Mouse (Mus musculus): ENCODE measurements around the gene Btg2. TPM values are rescaled to one million over a fixed set of nuclear protein-coding genes. Genes with fewer than 3 reads are reported as not detected.

Btg2 gene
- polyA plus RNA-seq, 1 experiment from 2014 or later, result 32.6 TPM

- H3K27me3 ChIP-seq (replicated peaks; ENCODE audit: control insufficient read depth, insufficient read depth, low read length), result no peaks in the 10 kb centered on the region
- H3K9ac ChIP-seq (ENCODE audit: low read depth, low read length), result no peak overlapping the region
- H3K27ac ChIP-seq (ENCODE audit: low read depth, low read length), result peak overlapping the region; percentile 55; the same call in 1 of the 2 replicates
- no peaks in the 10 kb centered on the region for H3K36me3 ChIP-seq (ENCODE audit: control insufficient read depth, insufficient read depth)
- no peak overlapping the region for H3K4me3 ChIP-seq (ENCODE audit: low read depth, low read length)
- no peak overlapping the region for H3K4me2 ChIP-seq (replicated peaks; ENCODE audit: low read depth)
- no peaks in the 10 kb centered on the region for H3K9me3 ChIP-seq (ENCODE audit: control insufficient read depth)
- ATAC-seq, result no peak
- 76% methylated on average over 4 of the region's 4 CpGs for WGBS
- no peak for TF ChIP-seq CTCF (IDR thresholded peaks at IDR 0.05; ENCODE audit: low read depth)
- peaks cover 47% of the 10 kb centered on the region for H3K4me1 ChIP-seq (replicated peaks; ENCODE audit: control insufficient read depth, insufficient read depth, low read length)
These were observed 16.8 kb upstream of the Btg2 start for GRCm38 (mm10) chr1:134095721-134096120.

GRCm38 (mm10) chr1:134095033-134095612, 16.2 kb upstream of the Btg2 start:
- no peak overlapping the region for H3K9ac ChIP-seq (ENCODE audit: low read depth, low read length)
- H3K27me3 ChIP-seq (replicated peaks; ENCODE audit: control insufficient read depth, insufficient read depth, low read length), result no peaks in the 10 kb centered on the region
- H3K36me3 ChIP-seq (ENCODE audit: control insufficient read depth, insufficient read depth), result no peaks in the 10 kb centered on the region
- WGBS, result 64% methylated on average over 7 of the region's 7 CpGs
- ATAC-seq, result no peak
- H3K4me1 ChIP-seq (replicated peaks; ENCODE audit: control insufficient read depth, insufficient read depth, low read length), result peaks cover 47% of the 10 kb centered on the region
- H3K9me3 ChIP-seq (ENCODE audit: control insufficient read depth), result no peaks in the 10 kb centered on the region
- no peak overlapping the region for H3K4me3 ChIP-seq (ENCODE audit: low read depth, low read length)
- no peak overlapping the region for H3K4me2 ChIP-seq (replicated peaks; ENCODE audit: low read depth)
- no peak for TF ChIP-seq CTCF (IDR thresholded peaks at IDR 0.05; ENCODE audit: low read depth)
- no peak overlapping the region for H3K27ac ChIP-seq (ENCODE audit: low read depth, low read length)

GRCm38 (mm10) chr1:134093771-134094526, 15.0 kb upstream of the Btg2 start:
- Histone ChIP-seq H3K9me3 (ENCODE audit: control insufficient read depth) (no peaks in the 10 kb centered on the region), H3K27ac (ENCODE audit: low read depth, low read length) (peak overlapping the region; percentile 77), H3K4me3 (ENCODE audit: low read depth, low read length) (no peak overlapping the region), H3K36me3 (ENCODE audit: control insufficient read depth, insufficient read depth) (no peaks in the 10 kb centered on the region), H3K4me2 (replicated peaks; ENCODE audit: low read depth) (peak overlapping the region; percentile 68), H3K4me1 (replicated peaks; ENCODE audit: control insufficient read depth, insufficient read depth, low read length) (peaks cover 41% of the 10 kb centered on the region), H3K27me3 (replicated peaks; ENCODE audit: control insufficient read depth, insufficient read depth, low read length) (no peaks in the 10 kb centered on the region), H3K9ac (ENCODE audit: low read depth, low read length) (no peak overlapping the region)
- no peak for TF ChIP-seq CTCF (IDR thresholded peaks at IDR 0.05; ENCODE audit: low read depth)
- WGBS, result 70% methylated on average over 13 of the region's 13 CpGs
- ATAC-seq, result no peak

GRCm38 (mm10) chr1:134092852-134093770, 14.2 kb upstream of the Btg2 start:
- Histone ChIP-seq H3K36me3 (ENCODE audit: control insufficient read depth, insufficient read depth) (no peaks in the 10 kb centered on the region), H3K4me3 (ENCODE audit: low read depth, low read length) (peak overlapping the region; percentile 24), H3K27ac (ENCODE audit: low read depth, low read length) (peak overlapping the region; percentile 77), H3K27me3 (replicated peaks; ENCODE audit: control insufficient read depth, insufficient read depth, low read length) (no peaks in the 10 kb centered on the region), H3K9ac (ENCODE audit: low read depth, low read length) (peak overlapping the region; percentile 40), H3K4me2 (replicated peaks; ENCODE audit: low read depth) (peak overlapping the region; percentile 68), H3K4me1 (replicated peaks; ENCODE audit: control insufficient read depth, insufficient read depth, low read length) (peaks cover 32% of the 10 kb centered on the region), H3K9me3 (ENCODE audit: control insufficient read depth) (no peaks in the 10 kb centered on the region)
- no peak for TF ChIP-seq CTCF (IDR thresholded peaks at IDR 0.05; ENCODE audit: low read depth)
- 3% methylated on average over 43 of the region's 43 CpGs for WGBS
- peak; percentile 92 for ATAC-seq

- Histone ChIP-seq H3K36me3 (ENCODE audit: control insufficient read depth, insufficient read depth) (no peaks in the 10 kb centered on the region), H3K9ac (ENCODE audit: low read depth, low read length) (peak overlapping the region; percentile 40), H3K27me3 (replicated peaks; ENCODE audit: control insufficient read depth, insufficient read depth, low read length) (no peaks in the 10 kb centered on the region), H3K9me3 (ENCODE audit: control insufficient read depth) (no peaks in the 10 kb centered on the region), H3K4me3 (ENCODE audit: low read depth, low read length) (no peak overlapping the region), H3K27ac (ENCODE audit: low read depth, low read length) (peak overlapping the region; percentile 77), H3K4me2 (replicated peaks; ENCODE audit: low read depth) (peak overlapping the region; percentile 68), H3K4me1 (replicated peaks; ENCODE audit: control insufficient read depth, insufficient read depth, low read length) (peaks cover 25% of the 10 kb centered on the region)
- WGBS, result 27% methylated on average over 6 of the region's 6 CpGs
- no peak for ATAC-seq
- TF ChIP-seq CTCF (IDR thresholded peaks at IDR 0.05; ENCODE audit: low read depth), result no peak
These were observed 13.4 kb upstream of the Btg2 start for GRCm38 (mm10) chr1:134092368-134092767.

GRCm38 (mm10) chr1:134091851-134092250, 12.9 kb upstream of the Btg2 start:
- H3K4me2 ChIP-seq (replicated peaks; ENCODE audit: low read depth), result no peak overlapping the region
- WGBS, result 65% methylated on average over 3 of the region's 3 CpGs
- no peak for TF ChIP-seq CTCF (IDR thresholded peaks at IDR 0.05; ENCODE audit: low read depth)
- no peak overlapping the region for H3K9ac ChIP-seq (ENCODE audit: low read depth, low read length)
- no peaks in the 10 kb centered on the region for H3K36me3 ChIP-seq (ENCODE audit: control insufficient read depth, insufficient read depth)
- no peak for ATAC-seq
- H3K27me3 ChIP-seq (replicated peaks; ENCODE audit: control insufficient read depth, insufficient read depth, low read length), result no peaks in the 10 kb centered on the region
- peak overlapping the region; percentile 77 for H3K27ac ChIP-seq (ENCODE audit: low read depth, low read length)
- no peaks in the 10 kb centered on the region for H3K9me3 ChIP-seq (ENCODE audit: control insufficient read depth)
- peaks cover 20% of the 10 kb centered on the region for H3K4me1 ChIP-seq (replicated peaks; ENCODE audit: control insufficient read depth, insufficient read depth, low read length)
- no peak overlapping the region for H3K4me3 ChIP-seq (ENCODE audit: low read depth, low read length)
